Mouse (Mus musculus) ES-Bruce4 (cell line): ENCODE results near the gene Olfr628.
"Not testable (repeated sequence)": the region's sequence is repeated elsewhere in the genome, so short reads cannot be mapped to it uniquely, and the experiment has no call there.

ENCODE experiments used
- CTCF ChIP-seq: IDR thresholded peaks from one replicate; pipeline ENCODE4 v1.8.1; 2011; ENCODE audit warnings: low read depth, low read length
- POLR2A ChIP-seq: IDR thresholded peaks from one replicate; pipeline ENCODE4 v1.8.1; 2011; ENCODE audit warnings: low read length; ENCODE audit not compliant: insufficient read depth

- not testable (repeated sequence) for TF ChIP-seq POLR2A, CTCF
Observed at GRCm38 (mm10) chr7:103777652-103778051, 47.5 kb downstream of the Olfr628 start.
